Mouse (Mus musculus): ENCODE measurements around the gene Gm3468.
"Not testable (repeated sequence)": the region's sequence is repeated elsewhere in the genome, so short reads cannot be mapped to it uniquely, and the experiment has no call there.

DNA sequence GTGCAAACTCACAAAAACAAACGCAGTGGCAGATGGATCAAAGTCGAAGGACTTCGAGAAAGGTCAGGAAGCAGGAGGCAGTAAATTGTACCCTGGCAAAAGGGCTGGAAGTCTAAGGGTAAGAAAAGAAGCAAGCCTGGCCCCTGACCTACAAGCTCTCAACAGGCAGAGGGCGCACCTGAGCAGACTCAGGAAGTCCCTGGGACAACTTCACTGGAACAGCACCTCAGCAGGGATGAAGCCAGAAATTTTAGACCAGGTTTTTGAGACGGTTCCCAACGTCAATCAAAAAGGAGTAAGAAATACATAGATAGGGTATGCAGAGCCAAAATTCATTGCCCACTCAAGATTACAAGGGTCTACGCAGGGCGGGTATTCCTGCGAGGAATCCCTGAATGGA, 965 bp downstream of the Gm3468 start:
- not testable (repeated sequence) for TF ChIP-seq CTCF (conservative IDR thresholded peaks at IDR 0.05; ENCODE audit: insufficient read depth, insufficient read length, low read depth, low read length); POLR2A (IDR thresholded peaks at IDR 0.05; ENCODE audit: low read depth, low read length)
